Mouse (Mus musculus) cerebellum, postnatal 36 days (tissue): ENCODE data around the gene Armc6.

ENCODE experiments used
- DNase-seq, 2 experiments: peaks; one replicate each; pipeline ENCODE4 v3.0.0; 2021 to 2022; ENCODE audit warnings: mixed read lengths in 2 of 2

The Armc6 gene

DNA sequence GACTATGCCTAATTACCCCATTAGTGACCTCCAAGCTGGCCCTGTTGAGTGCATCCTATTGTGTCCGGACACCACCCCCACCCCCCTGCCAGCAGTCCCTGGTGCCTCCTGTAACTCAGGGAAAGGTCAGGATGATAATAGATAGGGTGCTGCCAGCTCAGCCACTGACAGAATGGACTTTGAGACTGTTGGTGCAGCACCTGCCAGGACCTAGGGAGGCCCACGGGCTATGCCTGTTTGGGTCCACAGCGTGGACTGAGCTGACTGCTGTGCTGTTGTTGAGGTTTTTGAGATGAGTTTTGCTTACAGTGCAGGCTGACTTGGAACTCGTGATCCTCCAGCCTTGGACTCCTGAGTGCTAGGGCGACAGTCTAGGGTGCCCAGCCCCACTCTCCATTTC is 41.0 kb downstream of the Armc6 start:
- DNase-seq, result no peak

DNA sequence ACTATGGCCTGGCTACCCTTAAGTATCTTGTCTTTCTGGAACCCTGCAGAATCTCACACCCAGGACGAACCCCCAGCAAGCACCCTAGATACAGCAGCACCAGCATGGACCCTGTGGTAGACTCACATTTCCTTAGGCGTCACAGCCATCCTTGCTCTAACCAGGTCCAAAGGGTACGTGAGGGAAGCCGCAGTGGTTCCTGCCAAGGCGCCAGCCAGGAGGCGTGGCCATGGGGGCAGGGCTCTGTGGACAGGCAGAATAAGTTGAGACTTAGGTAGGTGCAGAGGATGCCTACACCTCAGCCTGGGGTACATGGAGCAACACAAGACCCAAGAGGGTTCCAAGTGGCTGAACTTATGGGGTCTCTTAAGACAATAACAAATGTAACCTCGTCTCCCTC is 45.6 kb downstream of the Armc6 start:
- no peak for DNase-seq

DNA sequence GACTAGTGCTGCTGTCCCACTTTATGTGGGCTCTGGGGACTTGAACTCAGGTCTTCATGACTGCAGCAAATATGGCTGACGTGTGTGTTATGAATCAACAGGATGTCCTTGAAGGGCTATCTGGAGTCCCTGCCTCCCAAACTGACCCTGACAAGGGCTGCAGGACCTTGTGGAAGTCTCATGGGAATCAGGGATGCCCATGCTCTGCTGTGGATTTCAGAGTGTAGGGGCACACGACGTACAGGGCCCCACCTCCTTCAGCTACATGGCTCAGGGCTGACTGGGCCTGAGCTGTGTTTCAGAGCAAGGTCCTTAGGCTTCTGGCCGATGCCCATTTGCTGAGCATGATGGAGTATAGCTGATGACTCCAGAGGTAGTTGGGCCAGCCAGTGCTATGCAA is 51.1 kb downstream of the Armc6 start:
- DNase-seq, result no peak

DNA sequence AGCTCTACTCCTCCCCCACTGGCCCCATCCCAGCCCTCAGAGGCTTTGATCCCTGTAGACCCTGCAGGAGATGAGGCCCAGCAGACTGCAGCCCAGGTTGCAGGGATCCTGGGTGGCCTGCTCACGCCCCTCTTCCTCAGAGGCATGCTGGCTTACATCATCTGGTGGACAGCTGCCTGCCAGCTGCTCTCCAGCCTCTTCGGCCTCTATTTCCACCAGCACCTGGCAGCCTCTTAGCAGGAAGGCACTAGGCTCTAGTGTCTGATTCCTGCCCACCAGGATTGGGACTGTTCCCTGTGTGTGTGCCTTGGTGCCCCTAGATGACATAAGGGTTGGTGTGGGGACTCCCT is 52.4 kb downstream of the Armc6 start:
- DNase-seq, result no peak

DNA sequence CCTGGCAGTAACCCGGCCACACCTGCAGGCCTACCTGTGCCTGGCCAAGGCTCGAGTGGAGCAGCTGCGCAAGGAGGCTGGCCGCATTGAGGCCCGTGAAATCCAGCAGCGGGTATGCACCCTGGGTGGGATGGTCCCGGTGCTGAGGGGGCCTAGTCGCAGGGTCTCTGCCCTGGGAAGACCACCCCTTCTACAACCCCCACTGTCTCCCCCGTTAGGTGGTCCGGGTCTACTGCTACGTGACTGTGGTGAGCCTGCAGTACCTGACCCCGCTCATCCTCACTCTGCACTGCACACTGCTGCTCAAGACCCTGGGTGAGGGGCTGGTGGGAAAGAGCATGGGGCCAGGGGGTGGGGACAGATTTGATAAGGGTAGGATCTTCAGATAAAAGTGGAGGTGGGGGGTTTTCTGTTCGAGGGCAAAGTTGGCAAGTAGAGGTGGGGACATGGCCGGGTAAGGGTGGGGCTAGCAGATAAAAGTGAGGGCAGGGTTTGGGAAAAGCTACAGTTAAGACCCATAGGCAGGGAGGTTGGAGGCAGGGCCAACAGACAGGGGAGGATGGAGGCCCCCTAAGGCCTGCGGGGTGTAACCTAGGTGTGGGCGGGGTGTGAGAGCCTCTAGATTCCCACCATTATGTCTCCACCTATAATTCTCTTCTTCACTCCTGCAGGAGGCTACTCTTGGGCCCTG is 52.9 kb downstream of the Armc6 start:
- DNase-seq, result no peak

DNA sequence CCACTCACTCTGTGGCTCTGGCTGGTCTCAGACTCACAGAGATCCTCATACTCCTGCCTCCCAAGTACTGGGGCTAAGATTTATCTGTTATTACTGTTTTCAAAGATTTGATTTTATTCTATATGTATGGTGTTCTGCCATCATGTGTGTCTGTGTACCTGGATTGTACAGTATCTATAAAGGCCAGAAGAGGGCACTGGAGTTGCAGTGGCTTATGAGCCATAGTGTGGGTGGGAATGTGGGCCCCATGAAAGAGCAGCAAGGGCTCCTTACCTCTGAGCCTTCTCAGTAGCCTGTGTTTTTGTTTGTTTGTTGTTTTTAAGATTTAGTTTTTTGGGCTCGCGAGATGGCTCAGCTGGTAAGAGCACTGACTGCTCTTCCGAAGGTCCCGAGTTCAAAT is 55.2 kb downstream of the Armc6 start:
- DNase-seq, result no peak

DNA sequence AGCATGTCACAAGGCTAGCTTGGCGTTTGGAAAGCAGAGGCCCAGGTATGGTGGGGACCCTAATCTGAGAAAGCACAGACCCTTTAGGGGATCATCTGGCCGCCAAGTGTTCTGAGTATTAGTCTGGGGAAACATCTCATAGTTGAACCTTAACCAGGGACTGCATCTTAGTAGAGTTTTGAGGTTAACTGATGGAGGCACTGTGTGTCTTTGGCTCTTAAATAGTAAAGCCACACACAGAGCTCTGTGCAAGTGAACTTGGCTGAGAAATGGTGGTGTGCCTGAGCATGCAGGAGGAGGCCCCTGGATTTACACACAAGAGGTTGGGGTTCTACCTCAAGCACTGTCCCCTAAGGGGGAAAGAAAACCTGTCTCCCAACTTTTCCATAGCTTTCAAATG is 56.0 kb downstream of the Armc6 start:
- DNase-seq, result no peak

DNA sequence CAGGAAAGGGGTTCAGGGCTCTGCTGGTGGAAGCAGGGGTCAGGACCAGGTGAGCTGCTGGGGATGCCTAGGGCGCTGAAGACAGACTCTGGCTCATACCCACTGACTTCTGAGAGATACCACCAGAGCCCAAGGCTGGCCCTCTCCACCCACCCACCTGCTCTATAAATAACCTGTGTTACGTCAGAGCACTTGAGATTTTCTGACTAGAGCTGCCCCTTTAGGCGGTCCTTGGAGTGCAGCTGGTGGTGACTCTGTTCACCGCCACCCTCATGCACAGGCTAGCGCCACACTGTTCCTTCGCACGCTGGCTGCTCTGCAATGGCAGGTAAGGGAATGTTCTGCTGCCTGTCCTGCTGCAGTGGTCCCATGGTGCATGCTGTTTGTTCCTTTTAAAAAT is 60.2 kb downstream of the Armc6 start:
- no peak for DNase-seq

DNA sequence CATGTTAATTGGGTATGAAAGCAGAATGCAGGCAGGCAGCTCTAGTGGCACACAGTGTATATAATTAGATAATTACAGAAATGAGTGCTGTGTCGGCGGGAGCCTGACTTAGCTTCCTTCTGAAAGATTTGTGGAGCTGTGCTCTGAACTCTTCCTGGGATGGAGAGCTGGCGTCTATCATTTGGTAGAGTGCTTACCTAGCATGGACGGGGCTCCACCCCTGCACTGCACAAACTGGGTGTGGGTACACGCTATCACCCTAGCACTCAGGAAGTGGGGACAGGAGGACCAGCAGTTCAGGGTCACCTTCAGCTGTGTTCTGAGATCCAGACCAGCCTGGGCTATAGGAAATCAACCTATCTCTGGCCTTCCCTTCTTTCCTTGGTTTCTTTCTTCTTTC is 60.9 kb downstream of the Armc6 start:
- no peak for DNase-seq

DNA sequence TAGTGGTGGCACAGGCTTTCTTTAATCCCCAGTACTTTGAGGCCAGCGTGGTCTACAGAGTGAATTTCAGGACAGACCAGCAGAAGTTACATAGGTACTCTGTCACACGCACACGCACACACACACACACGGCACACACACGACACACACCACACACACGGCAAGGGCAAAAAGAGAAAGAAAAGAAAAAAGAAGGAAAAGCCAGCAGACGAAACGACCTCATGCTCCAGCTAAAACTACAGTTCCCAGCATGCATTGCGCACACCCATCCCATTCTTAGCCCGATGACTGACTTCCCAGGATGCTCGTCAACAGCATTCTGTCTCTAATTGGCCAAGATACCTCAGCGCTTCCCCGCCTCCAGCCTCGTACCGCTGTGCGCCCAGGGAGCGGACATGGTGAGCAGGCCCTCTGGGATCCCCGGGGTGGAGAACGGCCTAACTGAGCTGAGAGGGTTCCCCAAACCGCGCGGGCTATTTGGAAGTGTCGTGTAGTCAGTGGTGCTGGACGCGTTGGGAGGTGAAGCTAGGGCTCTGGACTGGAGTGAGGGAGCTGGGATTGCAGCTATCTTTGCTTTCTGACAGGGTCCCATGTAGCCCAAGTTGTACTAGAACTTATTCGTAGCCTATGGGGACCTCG is 62.1 kb downstream of the Armc6 start, which contains the start of gene Tmem161a:
TSS of gene Tmem161a (plus strand) at position 314 of the 639 bp plus-strand sequence.
- DNase-seq, result peak; percentile 87 to 91

DNA sequence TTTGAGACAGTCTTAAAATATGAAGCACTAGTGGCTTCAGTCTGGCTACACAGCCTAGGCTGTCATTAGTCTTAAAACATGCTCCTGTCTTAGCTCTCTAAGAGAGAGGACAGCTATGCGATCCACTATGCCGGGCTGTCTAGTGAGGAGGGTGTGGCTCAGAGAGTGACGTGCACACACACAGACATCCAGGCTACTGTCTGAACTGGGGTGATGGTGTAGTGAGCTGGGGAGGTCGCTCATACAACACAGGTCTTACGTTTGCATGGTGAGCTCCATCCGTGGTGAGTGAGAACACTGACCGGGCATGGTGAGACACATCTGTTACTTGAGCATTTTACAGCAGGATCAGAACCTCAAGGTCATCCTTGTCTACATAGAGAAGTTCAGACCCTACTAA is 63.0 kb downstream of the Armc6 start:
- no peak for DNase-seq

DNA sequence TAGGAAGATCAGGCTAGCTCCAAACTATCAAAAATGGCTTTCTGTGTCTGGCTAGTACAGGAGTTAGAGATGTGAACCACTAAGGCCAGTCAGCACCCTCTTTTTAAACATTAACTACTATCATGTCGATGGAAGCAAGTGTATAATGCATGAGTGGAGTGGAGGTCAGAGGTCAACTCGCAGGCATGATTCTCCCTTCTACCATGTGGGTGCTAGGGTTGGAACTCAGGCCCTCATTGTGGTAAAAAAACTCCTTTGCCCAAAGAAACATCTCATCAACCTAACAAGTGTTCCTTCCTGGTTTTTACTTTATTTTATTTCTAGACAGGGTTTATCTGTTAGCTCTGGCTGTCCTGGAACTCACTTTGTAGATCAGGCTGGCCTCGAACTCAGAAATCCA is 63.5 kb downstream of the Armc6 start:
- no peak for DNase-seq
